Mouse (Mus musculus): ENCODE data around the gene Sertad3. TPM values are rescaled to one million over a fixed set of nuclear protein-coding genes. Genes with fewer than 3 reads are reported as not detected.

The Sertad3 gene
- polyA plus RNA-seq (2017; shearing (Covaris generic)), result 49.7 TPM

DNA sequence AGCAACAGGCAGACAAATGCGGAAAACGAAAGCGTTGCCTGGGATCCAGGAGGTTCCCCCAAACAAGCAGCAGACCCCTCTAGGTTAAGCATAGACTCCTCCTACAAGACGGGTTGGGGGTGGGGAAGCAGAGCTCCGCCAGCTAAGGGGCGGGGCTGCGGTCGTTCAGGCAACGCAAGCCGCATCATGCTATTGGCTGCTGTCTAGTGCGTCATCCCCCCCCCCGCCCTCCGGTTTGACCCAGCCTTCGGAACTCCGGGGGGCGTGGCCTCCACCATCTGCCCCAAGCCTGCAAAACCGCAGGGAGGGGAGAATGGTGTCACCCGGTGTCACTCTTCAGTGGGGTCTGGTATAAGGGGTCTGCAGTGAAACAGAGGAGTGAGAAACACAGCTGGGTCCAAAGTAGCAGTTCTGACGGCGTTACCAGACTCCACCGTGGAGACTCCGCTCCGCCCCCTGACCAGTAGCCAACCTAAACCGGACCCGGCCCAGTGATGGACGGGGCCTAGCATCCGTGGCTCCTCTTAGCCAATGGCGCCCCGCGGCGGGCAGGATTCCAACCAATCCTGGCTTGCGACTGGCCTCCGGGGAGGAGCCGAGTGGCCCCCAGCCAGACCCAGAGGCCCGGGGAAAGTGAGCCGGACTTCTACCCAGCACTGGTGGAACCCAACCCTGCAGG is at the start of gene Sertad3:
Gene Sertad3 (plus strand): TSS at position 613 of the 679 bp plus-strand sequence.

DNA sequence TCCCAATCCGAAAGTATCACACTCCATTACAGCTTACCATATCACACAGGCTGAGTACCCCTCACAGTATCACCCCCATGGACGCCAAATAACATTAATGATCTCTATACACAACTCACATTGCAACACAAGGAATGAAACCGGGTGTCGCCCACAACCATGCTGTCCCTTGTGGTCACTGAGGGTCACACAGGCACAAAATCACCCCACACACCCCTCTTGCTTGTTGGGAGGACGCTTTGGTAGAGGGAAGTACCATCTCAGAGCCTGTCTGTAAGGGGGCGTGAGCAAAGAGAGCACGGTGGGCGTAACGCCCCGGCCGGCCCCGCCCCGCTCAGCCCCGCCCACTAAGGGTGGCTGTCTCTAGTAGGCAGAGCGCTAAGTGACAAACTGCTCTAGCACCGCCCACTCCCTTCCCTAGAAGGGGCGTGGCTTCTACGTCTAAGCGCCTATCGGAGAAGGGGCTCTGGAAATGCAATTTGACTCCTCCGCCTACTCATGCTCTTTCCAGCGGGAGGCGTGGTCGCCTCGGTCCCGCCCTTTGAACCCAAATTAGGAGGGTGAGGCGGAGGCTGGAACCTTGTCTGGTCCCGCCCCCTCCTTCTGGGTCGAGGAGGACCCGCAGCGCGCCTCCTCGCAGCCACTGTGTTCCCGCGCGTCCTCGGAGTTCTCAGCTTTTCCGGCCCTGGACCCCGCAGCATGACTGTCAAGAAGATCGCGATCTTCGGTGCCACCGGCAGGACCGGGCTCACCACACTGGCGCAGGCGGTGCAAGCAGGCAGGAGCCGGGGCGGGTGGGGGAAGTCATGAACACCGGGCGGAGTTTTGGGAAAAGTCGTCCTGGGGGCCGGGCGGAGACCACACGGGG is 25.9 kb upstream of the Sertad3 start, which contains the start of the genes Sptbn4 and Blvrb:
Gene Sptbn4 (minus strand): TSS at position 268 of the 868 bp plus-strand sequence.
Gene Blvrb (plus strand): TSS at position 560 of the 868 bp plus-strand sequence.

DNA sequence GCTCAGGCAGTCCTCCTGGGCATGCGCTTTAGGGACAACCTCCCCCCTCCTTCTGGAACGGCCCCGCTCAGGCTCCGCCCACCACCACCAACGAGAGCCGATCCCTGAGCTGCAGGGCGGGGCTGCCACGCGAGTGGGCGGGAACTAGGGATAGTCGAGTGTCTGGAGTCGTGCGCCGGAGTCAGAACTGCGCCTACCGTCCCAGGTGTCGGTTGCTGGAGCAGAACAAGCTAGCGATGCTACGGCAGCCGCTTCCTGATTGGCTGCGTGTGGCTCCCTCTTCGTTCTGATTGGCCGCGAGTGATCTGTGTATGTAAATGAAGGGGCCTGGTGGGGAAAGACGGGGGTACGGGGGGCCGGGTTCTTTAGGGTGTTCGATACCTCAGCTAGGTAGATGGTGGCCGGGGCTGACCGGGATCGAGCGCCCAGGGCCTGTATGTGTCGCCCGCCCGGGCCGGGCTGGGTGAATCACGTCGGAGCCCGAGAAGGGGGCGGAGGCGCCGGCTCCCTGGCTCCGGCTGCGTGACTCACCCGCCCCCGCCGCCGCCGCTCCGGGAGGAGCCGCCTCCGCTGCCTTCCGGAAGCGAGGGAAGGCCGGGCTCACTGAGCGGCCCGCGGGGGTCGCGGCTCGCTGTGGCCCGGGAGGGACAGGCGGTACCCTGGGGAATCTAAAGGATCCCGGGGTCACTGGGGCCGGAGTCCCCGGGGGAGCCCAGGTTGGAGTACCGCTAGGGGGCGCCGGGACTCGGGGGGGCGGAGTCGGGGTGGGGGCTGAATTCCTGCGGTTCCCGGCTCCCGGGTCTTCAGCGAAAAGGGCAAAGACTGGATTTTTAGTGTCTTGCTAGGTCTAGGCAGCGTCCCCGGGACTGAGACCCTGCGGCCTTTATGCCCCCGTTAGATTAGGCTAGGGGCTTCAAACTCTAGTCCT is 13.5 kb downstream of the Sertad3 start, which contains the start of gene Sertad1:
Gene Sertad1 (plus strand): TSS at position 141 of the 928 bp plus-strand sequence.

DNA sequence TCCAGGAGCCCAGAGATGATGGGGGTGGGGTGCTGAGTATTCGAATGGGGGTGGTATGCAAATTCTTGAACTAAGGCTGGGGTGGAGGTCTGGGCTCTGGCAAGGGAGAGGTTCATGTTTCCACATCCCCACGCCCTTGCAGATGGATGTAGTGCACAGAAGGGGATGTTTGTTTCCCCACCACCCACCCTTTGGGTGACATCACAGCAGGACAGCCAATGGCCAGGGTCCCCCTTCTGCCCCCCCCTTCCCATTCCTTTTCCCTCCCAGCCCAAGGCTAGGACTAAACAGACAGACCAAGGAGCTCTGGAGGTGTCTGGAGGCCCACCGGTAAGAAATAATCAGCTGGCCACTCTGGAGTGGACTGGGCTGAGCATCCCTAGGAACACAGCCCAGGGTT is 25.5 kb downstream of the Sertad3 start, which contains the start of gene Prx:
Gene Prx (plus strand): TSS at position 289 of the 400 bp plus-strand sequence.

DNA sequence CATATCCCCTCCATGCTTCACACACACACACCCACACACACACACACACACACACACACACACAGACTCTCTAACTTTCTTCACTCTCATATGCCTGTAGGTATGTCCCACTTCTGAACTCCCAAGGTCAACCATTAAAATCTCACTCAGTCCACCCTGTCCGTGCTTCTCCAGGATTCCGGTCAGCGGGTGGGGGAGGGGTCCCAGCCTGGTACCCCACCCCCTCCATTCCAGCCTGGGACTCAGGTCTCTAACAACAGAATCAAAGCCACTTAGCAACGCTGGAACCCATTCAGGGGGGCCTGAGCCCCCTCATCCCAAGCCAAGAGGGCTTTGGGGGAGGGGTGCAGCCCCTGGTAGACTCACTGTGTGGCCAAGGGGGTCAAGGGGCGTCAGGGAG is 49.4 kb downstream of the Sertad3 start, which contains the start of gene Hipk4:
Gene Hipk4 (plus strand): TSS at position 301 of the 400 bp plus-strand sequence.

Other genes starting within 250 kb of the Sertad3 start
- gene Itpkc, start 245.1 kb upstream of the Sertad3 start, polyA plus RNA-seq (2017; shearing (Covaris generic)), result 13.9 TPM
- gene Coq8b, start 240.7 kb upstream of the Sertad3 start, polyA plus RNA-seq (2017; shearing (Covaris generic)), result 22.8 TPM
- gene Numbl, start 215.3 kb upstream of the Sertad3 start, polyA plus RNA-seq (2017; shearing (Covaris generic)), result 1.8 TPM
- gene Ltbp4, start 136.1 kb upstream of the Sertad3 start, polyA plus RNA-seq (2017; shearing (Covaris generic)), result 1.1 TPM
- gene Shkbp1, start 117.7 kb upstream of the Sertad3 start, polyA plus RNA-seq (2017; shearing (Covaris generic)), result 78.9 TPM
- gene Gm20479, start 116.3 kb upstream of the Sertad3 start, polyA plus RNA-seq (2017; shearing (Covaris generic)), result not detected
- gene Sptbn4, start 26.1 kb upstream of the Sertad3 start, polyA plus RNA-seq (2017; shearing (Covaris generic)), result 0.60 TPM
- 14.3 TPM for gene Blvrb, start 25.8 kb upstream of the Sertad3 start, polyA plus RNA-seq (2017; shearing (Covaris generic))
- gene Sertad1, start 13.1 kb downstream of the Sertad3 start, polyA plus RNA-seq (2017; shearing (Covaris generic)), result 60.6 TPM
- gene Prx, start 25.6 kb downstream of the Sertad3 start, polyA plus RNA-seq (2017; shearing (Covaris generic)), result 0.44 TPM
- gene Hipk4, start 49.5 kb downstream of the Sertad3 start, polyA plus RNA-seq (2017; shearing (Covaris generic)), result 0.06 TPM
- gene Pld3, start 79.5 kb downstream of the Sertad3 start, polyA plus RNA-seq (2017; shearing (Covaris generic)), result 148 TPM
- gene 2310022A10Rik, start 79.5 kb downstream of the Sertad3 start, polyA plus RNA-seq (2017; shearing (Covaris generic)), result 26.7 TPM
- gene Akt2, start 117.8 kb downstream of the Sertad3 start, polyA plus RNA-seq (2017; shearing (Covaris generic)), result 84.5 TPM
- gene Ttc9b, start 180.1 kb downstream of the Sertad3 start, polyA plus RNA-seq (2017; shearing (Covaris generic)), result not detected
- 18.4 TPM for gene Map3k10, start 200.8 kb downstream of the Sertad3 start, polyA plus RNA-seq (2017; shearing (Covaris generic))
- 4.3 TPM for gene Zfp607b, start 215.6 kb downstream of the Sertad3 start, polyA plus RNA-seq (2017; shearing (Covaris generic))

Measured in CD4-positive, CD25-positive, alpha-beta regulatory T cell (primary cell).